Mouse (Mus musculus): ENCODE results near the gene Smpd4. TPM values are rescaled to one million over a fixed set of nuclear protein-coding genes. Genes with fewer than 3 reads are reported as not detected.
"Not testable (repeated sequence)": the region's sequence is repeated elsewhere in the genome, so short reads cannot be mapped to it uniquely, and the experiment has no call there.

The Smpd4 gene
- 10 to 100 TPM; 13.6 to 21.6 TPM for total RNA-seq (2021)
- long read RNA-seq, experiment 1, full-length matches to known transcripts = 3 of 6 reads
- long read RNA-seq, experiment 1, partial matches to known transcripts = 0 of 6 reads
- long read RNA-seq, experiment 1, other reads (novel, unspliced or antisense) = 3 of 6 reads
- long read RNA-seq, experiment 2, full-length matches to known transcripts = 5 of 10 reads
- long read RNA-seq, experiment 2, partial matches to known transcripts = 4 of 10 reads
- long read RNA-seq, experiment 2, other reads (novel, unspliced or antisense) = 1 of 10 reads

DNA sequence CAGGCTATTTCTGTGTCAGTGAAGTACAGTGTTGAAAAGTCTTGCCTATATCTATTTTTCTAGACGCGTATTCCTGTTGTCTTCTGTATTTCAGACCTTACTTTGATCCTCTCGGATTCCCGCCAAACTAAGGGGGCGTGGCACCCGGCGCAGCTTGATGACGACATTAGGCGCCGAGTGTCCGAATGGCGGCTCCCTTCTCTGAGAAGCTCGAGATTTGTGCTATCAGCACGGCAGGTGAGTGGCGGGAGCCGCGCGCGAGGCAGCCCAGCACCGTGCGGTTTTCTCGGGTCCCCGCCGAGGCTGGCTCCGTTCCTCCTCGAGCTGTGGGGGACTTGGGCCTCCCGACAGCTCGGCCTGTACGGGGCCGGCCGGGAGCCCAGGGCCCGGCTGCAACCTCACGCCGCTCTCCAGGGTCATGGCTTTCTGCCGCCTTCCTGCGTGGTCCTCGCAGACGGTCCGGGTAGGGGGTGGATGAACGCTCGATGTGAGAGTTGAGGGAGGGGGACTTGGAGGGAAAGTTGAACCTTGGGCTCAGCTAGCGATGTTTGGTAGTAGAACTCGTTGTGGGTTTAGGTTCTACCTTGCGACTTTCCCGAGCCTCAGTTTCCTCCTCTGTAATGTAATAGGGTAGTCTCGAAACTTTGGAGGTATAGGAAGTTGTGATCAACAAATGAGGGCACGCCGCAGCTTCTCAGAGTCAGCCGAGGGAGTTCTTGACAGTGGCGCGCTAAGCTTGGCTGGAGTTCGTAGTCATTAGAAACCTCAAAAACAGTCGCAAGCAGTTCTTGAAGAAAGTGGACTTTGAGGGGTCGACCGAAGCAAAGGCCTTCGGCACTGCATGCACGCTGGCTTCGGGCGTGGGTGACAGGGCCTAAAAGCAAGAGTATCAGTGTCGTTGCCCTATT, at the start of gene Smpd4:
Gene Smpd4 (plus strand): TSS at position 157 of the 908 bp plus-strand sequence.
- peak; percentile 95 for DNase-seq

DNA sequence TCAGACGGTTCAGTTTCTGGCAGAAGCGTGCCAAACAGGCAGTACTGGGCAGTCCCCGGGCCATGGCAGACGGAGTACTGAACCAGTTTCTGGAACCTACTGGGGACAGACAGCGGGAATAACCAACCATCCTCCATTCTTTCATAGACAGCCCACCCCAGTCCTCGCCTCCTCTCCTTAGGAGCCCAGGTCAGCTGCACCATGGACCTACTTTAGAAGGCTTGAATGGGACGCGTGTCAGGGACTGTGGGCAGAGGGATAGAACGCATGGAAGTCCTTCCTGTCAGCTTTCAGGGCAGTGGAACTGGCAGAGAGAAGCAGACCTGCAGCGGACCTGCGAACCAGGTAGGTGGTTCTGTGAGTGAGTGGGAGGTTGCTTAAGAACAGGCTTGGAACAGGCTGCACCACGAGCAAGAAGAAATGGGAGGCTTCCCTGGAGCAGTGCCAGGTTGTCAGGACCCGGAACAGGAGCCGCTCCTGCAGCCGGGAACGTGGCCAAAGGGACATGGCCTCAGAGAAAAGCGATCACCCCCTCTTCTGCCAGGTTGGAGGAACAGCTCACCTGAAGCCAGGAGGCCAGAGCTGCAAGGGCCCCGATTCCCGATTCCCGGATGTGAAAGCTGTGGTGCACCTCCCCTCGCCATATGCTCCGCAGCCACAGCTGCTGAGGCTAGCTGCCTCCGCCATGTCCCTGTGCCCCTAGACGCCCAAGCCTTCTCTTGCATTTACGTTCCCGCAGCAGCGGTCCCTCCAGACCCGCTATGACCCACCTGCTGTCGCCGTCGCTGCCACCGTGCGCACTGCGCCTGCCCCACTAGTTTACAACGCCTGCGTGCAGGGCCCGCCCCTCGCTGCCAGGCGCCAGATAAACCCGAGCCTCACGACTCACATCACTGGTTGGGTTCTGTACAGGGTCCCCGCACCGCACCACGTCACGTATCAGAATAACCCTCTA, 43.0 kb upstream of the Smpd4 start:
- peak; percentile 63 for DNase-seq

DNA sequence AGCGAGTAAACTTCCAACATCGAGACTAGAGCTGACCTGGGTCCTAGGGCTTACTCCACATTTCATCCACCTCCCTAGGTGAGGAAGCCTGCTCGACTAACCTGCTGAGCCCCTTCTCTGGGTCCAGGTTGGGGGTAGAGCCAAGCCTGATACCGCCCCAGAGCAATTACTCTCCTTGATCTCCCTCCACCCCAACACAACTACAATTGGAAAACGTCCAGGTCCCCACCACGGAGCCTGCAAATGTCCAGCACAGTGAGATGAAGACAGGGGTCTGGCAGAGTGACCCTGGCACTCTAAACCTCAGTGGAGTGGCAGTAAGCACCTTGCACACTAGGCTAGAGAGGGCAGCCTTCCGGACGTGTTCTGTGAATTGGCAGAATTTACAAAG, 42.3 kb upstream of the Smpd4 start:
- DNase-seq = no peak

DNA sequence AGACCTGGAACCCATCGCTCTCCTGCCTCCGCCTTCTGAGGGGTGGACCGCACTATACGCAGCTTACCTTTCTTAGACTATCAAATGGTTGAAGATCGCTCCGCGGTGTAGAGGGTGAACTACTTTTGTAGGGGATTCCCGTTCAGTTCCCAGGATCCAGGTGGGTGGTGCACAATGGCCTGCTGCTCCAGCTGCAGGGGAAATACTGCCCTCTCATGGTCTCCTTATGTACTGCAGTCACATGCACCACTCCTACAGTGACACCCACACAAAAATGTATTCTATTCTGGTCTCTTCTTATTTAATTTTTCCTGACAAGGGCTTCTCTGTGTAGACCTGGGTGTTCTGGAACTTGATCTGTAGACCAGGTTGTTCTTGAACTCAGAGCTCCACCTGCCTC, 36.1 kb upstream of the Smpd4 start, which contains the start of gene Slc7a4:
Gene Slc7a4 (minus strand): TSS at position 151 of the 400 bp plus-strand sequence.
- no peak for DNase-seq

DNA sequence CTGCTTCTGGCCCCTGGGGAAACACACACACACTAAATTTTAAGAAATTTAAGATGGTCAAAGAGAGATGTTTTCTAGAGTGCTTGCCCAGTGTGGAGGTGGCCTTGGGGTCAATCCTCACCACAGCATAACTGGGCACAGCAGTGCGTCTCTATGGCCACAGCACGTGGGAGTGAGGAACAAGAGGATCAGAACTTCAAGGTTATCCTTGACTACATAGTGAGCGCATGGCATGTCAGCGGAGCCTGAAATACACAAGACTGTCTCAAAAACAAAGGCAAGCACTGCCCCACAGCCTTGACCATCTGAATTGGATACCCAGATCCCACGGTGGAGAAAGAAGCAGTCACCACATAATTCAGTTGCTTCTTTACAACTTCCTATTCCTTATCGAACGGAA, 34.6 kb upstream of the Smpd4 start:
- no peak for DNase-seq

DNA sequence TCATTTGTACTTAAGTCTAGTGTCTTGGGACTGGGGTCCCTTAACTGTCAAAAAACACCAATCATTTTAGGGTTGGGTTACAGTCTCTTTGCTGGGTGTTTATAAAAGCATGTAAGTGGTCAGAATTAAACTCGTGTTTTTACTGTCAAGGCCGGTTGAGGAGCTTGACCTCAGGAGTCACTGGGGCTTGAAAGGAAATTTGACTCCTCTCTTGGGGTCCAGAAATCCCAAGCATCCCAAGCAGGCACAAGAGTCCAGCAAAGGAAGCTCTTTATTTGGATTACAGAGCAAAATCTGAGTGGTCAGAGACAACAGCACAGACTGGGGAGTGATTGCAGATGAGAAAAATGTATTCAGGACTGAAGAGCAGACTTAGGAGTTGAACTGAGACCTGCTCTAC, 28.4 kb upstream of the Smpd4 start:
- no peak for DNase-seq

DNA sequence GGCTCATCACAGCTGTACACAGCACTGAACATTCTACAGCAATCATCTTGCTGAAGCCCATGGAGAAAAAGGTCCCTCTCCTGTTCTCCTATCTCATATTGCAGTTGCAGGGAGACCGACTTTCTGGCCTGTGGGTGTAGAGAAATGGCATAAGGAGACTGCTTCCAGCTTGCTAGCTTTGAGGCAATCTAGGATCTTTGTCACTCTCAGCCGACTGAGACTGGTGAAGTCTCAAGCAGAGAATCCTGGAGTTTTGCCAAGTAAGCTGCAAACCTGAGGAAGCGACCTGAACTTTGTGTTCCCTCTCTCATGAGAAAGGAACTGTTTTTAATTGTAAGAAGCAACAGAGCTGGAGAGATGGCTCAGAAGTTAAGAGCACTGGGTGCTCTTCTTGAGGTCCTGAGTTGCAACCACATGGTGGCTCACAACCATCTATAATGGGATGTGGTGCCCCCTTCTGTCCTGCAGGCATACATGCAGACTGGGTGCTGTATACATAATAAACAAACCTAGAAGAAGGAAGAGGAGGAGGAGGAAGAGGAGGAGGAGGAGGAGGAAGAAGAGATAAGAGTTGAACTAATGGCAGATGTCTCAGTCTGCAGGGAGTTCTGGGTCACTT, 18.1 kb upstream of the Smpd4 start:
- no peak for DNase-seq

DNA sequence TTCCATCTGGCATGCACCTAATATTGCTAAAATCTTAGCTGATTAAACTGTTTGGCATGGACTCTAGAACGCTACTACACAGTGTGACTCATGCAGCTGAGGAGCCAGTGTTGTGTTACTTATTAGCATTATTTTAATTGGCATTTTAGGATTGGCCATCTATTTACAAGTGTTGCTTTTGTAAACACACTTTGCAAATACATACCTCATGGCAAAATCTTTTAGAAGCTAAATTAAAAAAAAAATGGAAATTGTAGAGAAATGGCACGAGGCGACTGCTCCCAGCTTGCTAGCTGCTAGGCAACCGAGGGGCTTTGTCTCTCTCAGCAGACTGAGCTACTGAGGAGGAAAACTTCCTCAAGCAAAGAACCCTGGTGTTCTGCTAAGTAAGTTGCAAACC, 14.2 kb upstream of the Smpd4 start:
- DNase-seq = no peak

DNA sequence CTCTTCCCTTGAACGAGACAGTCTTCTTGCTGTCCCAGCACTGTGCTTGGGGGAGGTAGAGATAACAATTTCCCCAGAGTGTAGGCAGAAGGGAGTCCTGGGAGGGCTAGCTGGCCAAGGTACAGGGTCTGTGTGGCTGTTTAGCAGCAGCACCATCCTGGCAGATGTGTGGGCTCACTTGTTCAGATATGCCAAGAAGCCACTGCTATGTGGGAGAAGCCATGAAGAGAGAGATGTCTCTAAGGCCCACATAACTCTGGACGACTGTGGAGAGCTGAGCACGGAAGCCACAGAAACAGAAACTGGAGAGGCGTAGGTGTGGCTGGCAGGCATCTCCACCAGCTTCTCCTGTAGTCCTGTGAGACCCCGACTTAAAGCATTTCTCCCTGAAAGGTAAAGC, 13.5 kb upstream of the Smpd4 start:
- no peak for DNase-seq

DNA sequence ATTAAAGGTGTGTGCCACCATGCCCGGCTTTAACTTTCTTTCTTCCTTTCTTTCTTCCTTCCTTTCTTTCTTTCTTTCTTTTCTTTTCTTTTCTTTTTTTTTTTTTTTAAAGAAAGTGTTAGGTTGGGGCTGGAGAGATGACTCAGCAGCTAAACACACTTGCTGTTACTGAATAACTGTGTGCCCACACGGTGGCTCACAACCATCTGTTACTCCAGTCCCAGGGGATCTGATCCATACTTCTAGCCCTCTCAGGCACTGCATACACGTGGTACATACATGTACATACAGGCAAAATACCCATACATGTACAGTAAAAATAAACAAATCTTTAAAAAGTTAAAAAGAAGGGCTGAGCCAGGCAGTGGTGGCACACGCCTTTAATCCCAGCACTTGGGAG, 7.8 kb upstream of the Smpd4 start:
- no peak for DNase-seq

DNA sequence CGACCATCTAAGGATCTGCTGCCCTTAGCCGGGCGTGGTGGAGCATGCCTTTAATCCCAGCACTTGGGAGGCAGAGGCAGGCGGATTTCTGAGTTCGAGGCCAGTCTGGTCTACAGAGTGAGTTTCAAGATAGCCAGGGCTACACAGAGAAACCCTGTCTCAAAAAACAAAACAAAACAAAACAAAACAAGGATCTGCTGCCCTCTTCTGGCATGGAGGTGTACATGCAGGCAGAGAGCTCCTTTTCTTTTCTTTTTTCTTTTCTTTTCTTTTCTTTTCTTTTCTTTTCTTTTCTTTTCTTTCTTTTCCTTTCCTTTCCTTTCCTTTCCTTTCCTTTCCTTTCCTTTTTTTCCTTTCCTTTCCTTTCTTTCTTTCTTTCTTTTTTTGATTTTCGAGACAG, 4.4 kb upstream of the Smpd4 start:
- not testable (repeated sequence) for DNase-seq

DNA sequence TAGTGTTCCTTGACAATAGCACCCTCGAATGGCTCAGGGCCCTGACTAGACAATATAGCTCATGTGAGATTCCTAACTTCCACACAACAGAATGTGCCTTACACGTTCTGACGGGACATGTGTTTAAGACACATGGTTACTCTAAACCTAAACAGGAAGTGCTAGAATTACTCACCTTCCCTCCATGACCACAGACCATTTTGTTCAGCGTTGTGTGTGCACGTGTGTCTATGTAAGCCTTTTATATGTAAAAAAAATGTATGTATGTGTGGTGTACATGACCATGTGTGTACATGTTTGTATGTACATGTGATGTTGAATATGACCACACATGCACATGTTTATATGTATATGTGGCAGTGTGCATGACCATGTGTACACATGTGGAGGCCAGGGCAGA, 2.9 kb upstream of the Smpd4 start:
- no peak for DNase-seq

DNA sequence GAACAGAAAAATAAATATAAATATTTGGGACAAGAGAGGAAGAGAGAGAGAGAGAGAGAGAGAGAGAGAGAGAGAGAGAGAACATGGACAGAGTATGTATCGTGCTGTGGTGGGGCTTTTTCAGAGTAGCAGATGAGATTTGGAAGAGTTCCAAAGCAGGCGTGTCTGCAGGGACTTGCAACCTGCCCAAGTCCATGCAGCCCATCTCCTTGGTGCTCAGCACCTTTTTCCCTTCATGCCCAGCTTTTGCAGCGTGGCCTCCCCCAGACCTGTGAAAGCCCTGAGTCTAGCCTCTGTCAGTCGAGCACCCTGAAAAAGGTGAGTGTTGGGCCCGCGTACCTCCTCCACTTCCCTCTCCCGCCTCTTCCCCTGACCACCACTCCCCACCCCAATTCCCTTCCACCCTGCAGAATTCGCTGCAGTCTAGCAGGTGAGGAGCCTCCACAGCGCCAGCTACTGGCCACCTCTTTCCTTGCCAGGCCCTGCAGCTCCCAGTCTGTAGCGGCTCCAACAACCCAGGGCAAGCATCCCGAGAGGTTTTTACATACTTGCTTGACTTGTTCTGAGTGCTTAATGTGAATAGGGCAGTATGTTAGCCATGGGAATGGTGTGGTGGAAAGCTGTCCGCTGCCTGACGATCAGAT, 1.1 kb upstream of the Smpd4 start:
- DNase-seq = peak; percentile 39

DNA sequence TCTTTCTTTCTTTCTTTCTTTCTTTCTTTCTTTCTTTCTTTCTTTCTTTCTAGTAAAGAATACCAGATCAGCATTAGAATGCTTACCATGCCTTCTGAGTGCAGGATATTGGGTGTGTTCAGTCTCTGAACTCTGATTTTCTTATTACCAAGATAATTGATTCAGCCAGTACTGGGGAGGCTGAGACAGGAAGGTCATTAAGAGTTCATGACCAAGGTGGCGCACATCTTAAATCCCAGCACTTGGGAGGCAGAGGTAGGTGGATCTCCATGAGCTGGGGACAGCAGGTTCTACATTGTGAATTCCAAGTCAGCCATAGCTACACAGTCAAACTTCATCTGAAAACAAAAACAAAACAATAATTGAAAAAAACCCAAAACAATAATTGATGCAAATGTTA, 2.8 kb downstream of the Smpd4 start:
- DNase-seq = no peak

DNA sequence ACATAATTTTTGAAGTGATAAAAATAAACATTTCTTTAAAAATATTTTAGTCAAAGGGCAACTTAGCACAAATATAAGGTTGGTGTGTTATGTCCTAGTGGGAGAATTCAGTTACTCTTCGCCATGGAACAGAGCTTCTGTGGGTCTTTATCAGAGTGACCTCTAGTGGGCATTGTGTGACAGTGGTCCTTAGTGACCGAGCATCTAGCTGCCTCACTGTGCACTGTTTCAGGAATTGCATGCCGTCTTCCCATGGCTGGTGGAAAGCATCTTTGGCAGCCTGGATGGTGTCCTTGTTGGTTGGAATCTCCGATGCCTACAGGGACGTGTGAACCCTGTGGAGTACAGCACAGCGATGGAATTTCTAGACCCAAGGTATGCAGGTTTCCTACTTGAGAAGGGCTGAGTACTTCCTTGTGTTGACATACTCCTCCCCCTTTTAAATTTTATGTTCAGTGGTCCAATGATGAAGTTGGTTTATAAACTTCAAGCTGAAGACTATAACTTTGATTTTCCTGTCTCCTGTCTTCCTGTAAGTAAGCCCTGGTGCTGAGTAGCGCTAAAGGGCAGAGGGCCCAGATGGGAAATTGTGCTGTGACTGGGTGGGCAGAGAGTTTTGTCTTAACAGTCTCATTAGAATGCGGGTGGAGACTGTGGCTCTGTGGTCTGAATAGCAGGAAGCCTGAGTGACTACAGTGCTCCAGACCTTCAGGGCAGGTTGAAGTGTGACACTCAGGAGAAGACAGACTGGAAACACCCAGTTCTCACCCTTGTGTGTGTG, 6.5 kb downstream of the Smpd4 start:
- DNase-seq = no peak

DNA sequence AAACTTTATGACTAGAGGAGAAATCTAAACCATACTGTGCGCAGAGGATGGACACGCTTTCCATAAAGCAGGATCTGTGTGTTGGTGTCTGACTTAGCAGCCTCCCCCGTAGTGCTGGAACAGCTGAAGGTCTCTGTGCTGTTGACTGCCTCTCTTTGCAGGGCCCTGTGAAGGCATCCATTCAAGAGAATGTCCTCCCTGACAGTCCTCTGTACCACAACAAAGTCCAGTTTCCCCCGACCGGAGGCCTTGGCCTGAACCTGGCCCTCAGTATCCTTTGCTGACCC, 7.1 kb downstream of the Smpd4 start:
- no peak for DNase-seq

DNA sequence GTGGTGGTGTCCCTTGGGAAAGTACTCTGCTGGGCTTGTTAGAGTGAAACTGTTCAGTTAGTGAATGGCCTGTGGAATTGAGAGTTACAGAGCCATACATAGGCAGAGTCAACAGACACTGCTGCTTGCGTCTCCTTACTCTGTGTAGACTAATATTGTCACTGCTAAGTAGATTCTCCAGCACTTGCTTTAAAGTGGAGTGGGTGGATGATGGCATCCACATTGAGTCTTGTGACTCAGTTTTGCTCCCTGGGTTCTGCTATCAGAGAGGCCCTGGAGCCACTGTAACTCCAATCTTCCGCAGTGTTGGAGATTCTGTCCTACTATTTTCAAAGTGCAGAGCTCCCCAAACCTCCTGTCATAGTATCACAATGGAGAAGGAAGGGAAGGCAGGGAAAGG, 13.4 kb downstream of the Smpd4 start:
- DNase-seq = no peak

DNA sequence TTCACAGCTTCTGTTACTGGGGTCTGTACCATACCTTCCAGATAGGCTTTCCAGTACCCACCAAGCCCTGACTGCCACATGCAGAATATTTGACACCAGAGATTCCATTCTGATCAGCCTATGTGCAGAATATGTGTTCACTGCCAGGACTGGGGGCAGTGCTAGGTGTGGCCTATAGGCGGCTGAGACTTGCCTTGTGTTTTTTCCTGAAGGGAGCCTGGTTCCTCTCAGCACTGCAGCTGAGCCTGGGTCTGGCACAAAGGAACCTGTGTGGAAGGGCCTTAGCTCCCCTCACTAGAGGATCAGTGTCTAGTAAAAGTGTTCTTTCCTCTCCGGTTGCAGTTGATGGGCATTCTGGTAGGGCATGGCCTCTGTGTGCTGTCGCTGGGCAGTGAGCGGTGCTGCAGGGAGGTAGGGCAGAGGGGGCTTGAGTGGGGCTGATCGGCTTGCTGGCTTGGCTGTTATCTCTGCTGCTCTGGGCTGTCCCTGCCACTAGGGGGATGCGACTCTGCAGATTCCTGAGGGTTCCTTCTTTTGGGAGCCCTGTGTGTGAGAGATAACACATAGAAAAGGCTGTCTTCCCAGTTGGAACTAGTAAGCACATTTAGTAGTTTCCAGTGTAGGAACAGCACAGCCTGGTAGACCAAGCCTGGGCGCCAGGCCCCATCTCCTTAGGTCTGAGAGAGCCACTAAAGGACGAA, 14.5 kb downstream of the Smpd4 start:
- DNase-seq = no peak

DNA sequence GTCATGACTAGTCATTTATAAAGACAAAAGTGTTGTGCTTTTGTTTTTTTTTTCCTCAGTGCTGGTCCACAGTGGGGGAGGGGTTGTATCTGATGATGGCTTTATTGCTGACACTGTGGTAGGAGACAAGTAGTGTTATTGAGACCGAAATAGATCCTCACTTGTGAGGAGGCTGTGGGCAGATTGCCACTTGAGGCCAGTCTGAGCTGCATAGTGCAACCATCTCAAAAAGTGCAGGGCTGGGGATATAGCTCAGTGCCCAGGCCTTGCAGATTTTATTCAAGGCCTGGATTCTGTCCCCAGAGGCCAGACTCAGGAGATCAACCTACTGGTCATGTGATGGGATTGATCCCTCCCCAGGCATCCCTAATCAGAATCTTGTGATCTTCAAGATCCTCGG, 17.8 kb downstream of the Smpd4 start:
- DNase-seq = no peak

DNA sequence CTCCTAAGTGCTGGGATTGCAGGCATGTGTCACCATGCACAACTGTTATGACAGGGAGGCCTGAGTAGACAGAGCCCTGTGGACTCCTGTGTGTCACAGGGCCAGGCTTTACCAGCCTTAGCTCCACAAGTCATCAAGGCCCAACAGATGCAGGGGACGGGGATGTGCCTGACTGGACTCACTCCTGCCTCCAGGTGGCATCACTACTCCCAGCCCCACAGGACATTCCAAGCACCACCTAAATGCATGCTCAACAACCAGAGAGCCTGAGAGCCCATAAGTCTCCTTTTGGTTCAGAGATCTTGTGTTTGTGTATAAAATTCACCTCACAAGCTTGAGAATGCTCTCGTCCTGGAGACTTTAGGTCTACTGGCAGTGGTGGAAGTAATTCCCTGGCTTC, 18.5 kb downstream of the Smpd4 start:
- DNase-seq = no peak
